Mouse (Mus musculus): Measurements from ENCODE around the gene Cmip. TPM values are rescaled to one million over a fixed set of nuclear protein-coding genes. Genes with fewer than 3 reads are reported as not detected.
A peak's percentile ranks its signal among the peaks of the same experiment; 100 is the strongest.

Cmip gene
- polyA plus RNA-seq, 1 experiment: not detected

GRCm38 (mm10) chr8:117364374-117365160 lies 107.7 kb downstream of the Cmip start:
- no peak for TF ChIP-seq CTCF (IDR thresholded peaks at IDR 0.05; ENCODE audit: insufficient read depth, low read depth, low read length)
- TF ChIP-seq POLR2A (IDR thresholded peaks at IDR 0.05; ENCODE audit: insufficient read depth, low read depth, low read length): no peak
- Histone ChIP-seq H3K27ac (ENCODE audit: insufficient read depth, low read depth, low read length) (no peak overlapping the region), H3K4me1 (ENCODE audit: control insufficient read depth, insufficient read depth, low read length) (peaks cover 56% of the 10 kb centered on the region), H3K4me3 (ENCODE audit: insufficient read depth, low read depth, low read length) (no peak overlapping the region)
- WGBS: 83% methylated on average over 19 of the region's 19 CpGs

GRCm38 (mm10) chr8:117366475-117366874 lies 109.6 kb downstream of the Cmip start:
- H3K4me1 ChIP-seq (ENCODE audit: control insufficient read depth, insufficient read depth, low read length): peaks cover 71% of the 10 kb centered on the region
- TF ChIP-seq POLR2A (IDR thresholded peaks at IDR 0.05; ENCODE audit: insufficient read depth, low read depth, low read length): no peak
- no peak overlapping the region for H3K4me3 ChIP-seq (ENCODE audit: insufficient read depth, low read depth, low read length)
- 44% methylated on average over 7 of the region's 7 CpGs for WGBS
- H3K27ac ChIP-seq (ENCODE audit: insufficient read depth, low read depth, low read length): no peak overlapping the region

GRCm38 (mm10) chr8:117367441-117367840 lies 110.6 kb downstream of the Cmip start:
- no peak overlapping the region for H3K27ac ChIP-seq (ENCODE audit: insufficient read depth, low read depth, low read length)
- TF ChIP-seq CTCF (IDR thresholded peaks at IDR 0.05; ENCODE audit: insufficient read depth, low read depth, low read length) (no peak), POLR2A (IDR thresholded peaks at IDR 0.05; ENCODE audit: insufficient read depth, low read depth, low read length) (no peak)
- 69% methylated on average over 8 of the region's 8 CpGs for WGBS
- H3K4me1 ChIP-seq (ENCODE audit: control insufficient read depth, insufficient read depth, low read length): peaks cover 73% of the 10 kb centered on the region
- no peak overlapping the region for H3K4me3 ChIP-seq (ENCODE audit: insufficient read depth, low read depth, low read length)

GRCm38 (mm10) chr8:117368781-117369180 lies 111.9 kb downstream of the Cmip start:
- Histone ChIP-seq H3K4me1 (ENCODE audit: control insufficient read depth, insufficient read depth, low read length) (peaks cover 72% of the 10 kb centered on the region), H3K27ac (ENCODE audit: insufficient read depth, low read depth, low read length) (no peak overlapping the region), H3K4me3 (ENCODE audit: insufficient read depth, low read depth, low read length) (no peak overlapping the region)
- WGBS: 36% methylated on average over 8 of the region's 8 CpGs
- TF ChIP-seq CTCF (IDR thresholded peaks at IDR 0.05; ENCODE audit: insufficient read depth, low read depth, low read length) (no peak), POLR2A (IDR thresholded peaks at IDR 0.05; ENCODE audit: insufficient read depth, low read depth, low read length) (no peak)

- TF ChIP-seq POLR2A (IDR thresholded peaks at IDR 0.05; ENCODE audit: insufficient read depth, low read depth, low read length): no peak
- no peak for TF ChIP-seq CTCF (IDR thresholded peaks at IDR 0.05; ENCODE audit: insufficient read depth, low read depth, low read length)
- WGBS: 73% methylated on average over 8 of the region's 8 CpGs
- H3K4me1 ChIP-seq (ENCODE audit: control insufficient read depth, insufficient read depth, low read length): peaks cover 71% of the 10 kb centered on the region
- no peak overlapping the region for H3K4me3 ChIP-seq (ENCODE audit: insufficient read depth, low read depth, low read length)
- H3K27ac ChIP-seq (ENCODE audit: insufficient read depth, low read depth, low read length): no peak overlapping the region
Measured at GRCm38 (mm10) chr8:117370009-117370408, 113.1 kb downstream of the Cmip start.

GRCm38 (mm10) chr8:117371189-117371588 lies 114.3 kb downstream of the Cmip start:
- WGBS: 45% methylated on average over 7 of the region's 7 CpGs
- H3K4me1 ChIP-seq (ENCODE audit: control insufficient read depth, insufficient read depth, low read length): peaks cover 73% of the 10 kb centered on the region
- no peak overlapping the region for H3K4me3 ChIP-seq (ENCODE audit: insufficient read depth, low read depth, low read length)
- TF ChIP-seq CTCF (IDR thresholded peaks at IDR 0.05; ENCODE audit: insufficient read depth, low read depth, low read length): no peak
- no peak for TF ChIP-seq POLR2A (IDR thresholded peaks at IDR 0.05; ENCODE audit: insufficient read depth, low read depth, low read length)
- H3K27ac ChIP-seq (ENCODE audit: insufficient read depth, low read depth, low read length): no peak overlapping the region

GRCm38 (mm10) chr8:117372070-117372469 lies 115.2 kb downstream of the Cmip start:
- H3K4me1 ChIP-seq (ENCODE audit: control insufficient read depth, insufficient read depth, low read length): peaks cover 73% of the 10 kb centered on the region
- WGBS: 29% methylated on average over 12 of the region's 12 CpGs

GRCm38 (mm10) chr8:117373001-117373428 lies 116.2 kb downstream of the Cmip start:
- Histone ChIP-seq H3K27ac (ENCODE audit: insufficient read depth, low read depth, low read length) (peak overlapping the region; percentile 39; the same call in 1 of the 2 replicates), H3K4me1 (ENCODE audit: control insufficient read depth, insufficient read depth, low read length) (peaks cover 74% of the 10 kb centered on the region), H3K4me3 (ENCODE audit: insufficient read depth, low read depth, low read length) (no peak overlapping the region)
- 13% methylated on average over 11 of the region's 11 CpGs for WGBS
- TF ChIP-seq CTCF (IDR thresholded peaks at IDR 0.05; ENCODE audit: insufficient read depth, low read depth, low read length) (no peak), POLR2A (IDR thresholded peaks at IDR 0.05; ENCODE audit: insufficient read depth, low read depth, low read length) (no peak)

More at GRCm38 (mm10) chr8:117372070-117372469, 115.2 kb downstream of the Cmip start:
- TF ChIP-seq POLR2A (IDR thresholded peaks at IDR 0.05; ENCODE audit: insufficient read depth, low read depth, low read length): no peak
- no peak for TF ChIP-seq CTCF (IDR thresholded peaks at IDR 0.05; ENCODE audit: insufficient read depth, low read depth, low read length)
- H3K27ac ChIP-seq (ENCODE audit: insufficient read depth, low read depth, low read length): peak overlapping the region; percentile 39
- no peak overlapping the region for H3K4me3 ChIP-seq (ENCODE audit: insufficient read depth, low read depth, low read length)

GRCm38 (mm10) chr8:117374087-117374486 lies 117.2 kb downstream of the Cmip start:
- Histone ChIP-seq H3K4me1 (ENCODE audit: control insufficient read depth, insufficient read depth, low read length) (peaks cover 79% of the 10 kb centered on the region), H3K27ac (ENCODE audit: insufficient read depth, low read depth, low read length) (no peak overlapping the region; the same call in 1 of the 2 replicates), H3K4me3 (ENCODE audit: insufficient read depth, low read depth, low read length) (no peak overlapping the region)
- 45% methylated on average over 3 of the region's 3 CpGs for WGBS
- TF ChIP-seq POLR2A (IDR thresholded peaks at IDR 0.05; ENCODE audit: insufficient read depth, low read depth, low read length): no peak
- no peak for TF ChIP-seq CTCF (IDR thresholded peaks at IDR 0.05; ENCODE audit: insufficient read depth, low read depth, low read length)
